Mouse (Mus musculus): ENCODE measurements at regions not wholly inside any gene's neighbourhood (a gene's known extent, or its start where the extent isn't known, plus 50 kb on each side); places are given as distances from the start of the nearest gene placed in this dataset.

GRCm38 (mm10) chr17:83918413-83919139, 70.8 kb upstream of the Haao start:
- DNase-seq, result no peak

GRCm38 (mm10) chr17:83917781-83918180, 70.0 kb upstream of the Haao start:
- DNase-seq, result no peak

GRCm38 (mm10) chr17:83916684-83917166, 69.0 kb upstream of the Haao start:
- no peak for DNase-seq

GRCm38 (mm10) chr17:83915034-83915433, 67.3 kb upstream of the Haao start:
- no peak for DNase-seq

- no peak for DNase-seq
Observed at GRCm38 (mm10) chr17:83914603-83915002, 66.8 kb upstream of the Haao start.

- no peak for DNase-seq
Observed at GRCm38 (mm10) chr17:83913711-83914415, 66.1 kb upstream of the Haao start.

- DNase-seq, result no peak
Observed at GRCm38 (mm10) chr17:83912421-83912820, 64.7 kb upstream of the Haao start.

- DNase-seq, result no peak
Observed at GRCm38 (mm10) chr17:83908811-83909210, 61.0 kb upstream of the Haao start.

- no peak for DNase-seq
Observed at GRCm38 (mm10) chr17:83907538-83907937, 59.8 kb upstream of the Haao start.

- DNase-seq, result no peak
Observed at GRCm38 (mm10) chr17:83906751-83907537, 59.2 kb upstream of the Haao start.

GRCm38 (mm10) chr17:83903467-83903866, 55.7 kb upstream of the Haao start:
- peak; percentile 79 for DNase-seq

GRCm38 (mm10) chr17:83902523-83902922, 54.8 kb upstream of the Haao start:
- DNase-seq, result no peak

GRCm38 (mm10) chr17:83902091-83902490, 54.3 kb upstream of the Haao start:
- no peak for DNase-seq

GRCm38 (mm10) chr17:83899588-83900152, 51.9 kb upstream of the Haao start:
- DNase-seq, result no peak

- no peak for DNase-seq
Observed at GRCm38 (mm10) chr17:83898531-83898930, 50.8 kb upstream of the Haao start.
